Mouse (Mus musculus): Measurements from ENCODE around the gene Prune2.

- TF ChIP-seq CTCF (conservative IDR thresholded peaks at IDR 0.05; ENCODE audit: low read length) (no peak), NANOG (IDR thresholded peaks at IDR 0.05; ENCODE audit: borderline replicate concordance, low read length) (no peak), POU5F1 (IDR thresholded peaks at IDR 0.05; ENCODE audit: borderline replicate concordance, low read length) (no peak)
Observed at GRCm38 (mm10) chr19:17155216-17155615, 199.3 kb downstream of the Prune2 start.
